Mouse (Mus musculus): Measurements from ENCODE around the gene Mfsd4b1. TPM values are rescaled to one million over a fixed set of nuclear protein-coding genes. Genes with fewer than 3 reads are reported as not detected.

The Mfsd4b1 gene
- polyA plus RNA-seq, 1 experiment: not detected

- Histone ChIP-seq H3K27ac (ENCODE audit: insufficient read depth, low read length) (no peak overlapping the region), H3K4me1 (ENCODE audit: control insufficient read depth, insufficient read depth, low read length) (no peaks in the 10 kb centered on the region), H3K27me3 (ENCODE audit: control insufficient read depth, insufficient read depth, low read length, poor library complexity, severe bottlenecking) (peaks cover 4% of the 10 kb centered on the region; the same call in 1 of the 2 replicates), H3K9ac (ENCODE audit: low read depth, poor library complexity, severe bottlenecking) (no peak overlapping the region), H3K4me3 (ENCODE audit: low read depth, low read length) (no peak overlapping the region), H3K9me3 (replicated peaks; ENCODE audit: control insufficient read depth, insufficient read depth, low read length, poor library complexity, severe bottlenecking) (no peaks in the 10 kb centered on the region), H3K36me3 (ENCODE audit: control insufficient read depth, insufficient read depth, low read length, poor library complexity, severe bottlenecking) (no peaks in the 10 kb centered on the region)
- TF ChIP-seq POLR2A (IDR thresholded peaks at IDR 0.05; ENCODE audit: insufficient read depth, low read length) (no peak), CTCF (IDR thresholded peaks at IDR 0.05; ENCODE audit: low read depth, low read length) (no peak), EP300 (IDR thresholded peaks at IDR 0.05; ENCODE audit: insufficient read depth, low read depth, low read length) (no peak)
Observed at GRCm38 (mm10) chr10:39956340-39956878, 68.7 kb downstream of the Mfsd4b1 start.

DNA sequence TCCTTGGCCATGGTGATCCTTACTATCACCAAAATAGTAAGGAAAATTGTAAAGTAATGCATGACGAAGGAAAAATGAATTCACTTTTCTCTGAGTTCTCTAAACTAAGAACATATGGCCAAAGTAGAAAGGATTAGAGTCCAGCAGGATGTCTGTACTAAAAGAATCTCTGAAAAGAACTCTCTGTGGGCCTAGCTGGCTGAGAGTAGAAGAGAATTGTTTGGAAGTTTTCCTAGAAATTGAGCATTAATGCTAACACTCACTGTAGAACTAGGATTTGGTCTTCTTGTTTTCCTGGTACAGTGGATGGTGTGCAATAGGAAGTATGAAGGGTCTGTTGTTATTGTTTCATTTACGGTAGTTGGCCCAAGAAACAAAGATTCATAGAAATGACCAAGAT, 69.9 kb downstream of the Mfsd4b1 start:
- no peak overlapping the region for H3K4me3 ChIP-seq (ENCODE audit: low read depth, low read length)
- TF ChIP-seq EP300 (IDR thresholded peaks at IDR 0.05; ENCODE audit: insufficient read depth, low read depth, low read length): no peak
- TF ChIP-seq POLR2A (IDR thresholded peaks at IDR 0.05; ENCODE audit: insufficient read depth, low read length): no peak
- TF ChIP-seq CTCF (IDR thresholded peaks at IDR 0.05; ENCODE audit: low read depth, low read length): no peak
- no peak overlapping the region for H3K9ac ChIP-seq (ENCODE audit: low read depth, poor library complexity, severe bottlenecking)
- H3K27ac ChIP-seq (ENCODE audit: insufficient read depth, low read length): no peak overlapping the region
- H3K9me3 ChIP-seq (replicated peaks; ENCODE audit: control insufficient read depth, insufficient read depth, low read length, poor library complexity, severe bottlenecking): no peaks in the 10 kb centered on the region
- H3K4me1 ChIP-seq (ENCODE audit: control insufficient read depth, insufficient read depth, low read length): no peaks in the 10 kb centered on the region
- peaks cover 4% of the 10 kb centered on the region; the same call in 1 of the 2 replicates for H3K27me3 ChIP-seq (ENCODE audit: control insufficient read depth, insufficient read depth, low read length, poor library complexity, severe bottlenecking)
- H3K36me3 ChIP-seq (ENCODE audit: control insufficient read depth, insufficient read depth, low read length, poor library complexity, severe bottlenecking): no peaks in the 10 kb centered on the region

Other genes starting within 250 kb of the Mfsd4b1 start
- gene Mfsd4b4, start 126.0 kb downstream of the Mfsd4b1 start, polyA plus RNA-seq (2011; ENCODE audit: insufficient read depth, insufficient read length, low read depth, missing spikeins): 5.7 and 5.9 TPM in 2 replicates
- gene Mfsd4b2, start 98.3 kb downstream of the Mfsd4b1 start, polyA plus RNA-seq (2011; ENCODE audit: insufficient read depth, insufficient read length, low read depth, missing spikeins): not detected in 2 replicates
- gene Mfsd4b3, start 65.1 kb downstream of the Mfsd4b1 start, polyA plus RNA-seq (2011; ENCODE audit: insufficient read depth, insufficient read length, low read depth, missing spikeins): 0.76 TPM in 1 of 2 replicates, not detected in the other
- gene Mfsd4b5, start 38.6 kb downstream of the Mfsd4b1 start, polyA plus RNA-seq (2011; ENCODE audit: insufficient read depth, insufficient read length, low read depth, missing spikeins): not detected in 2 replicates
- gene Slc16a10, start 117.0 kb upstream of the Mfsd4b1 start, polyA plus RNA-seq (2011; ENCODE audit: insufficient read depth, insufficient read length, low read depth, missing spikeins): 4.7 and 5.4 TPM in 2 replicates
- 141 and 154 TPM in 2 replicates for gene Rpf2, start 221.8 kb upstream of the Mfsd4b1 start, polyA plus RNA-seq (2011; ENCODE audit: insufficient read depth, insufficient read length, low read depth, missing spikeins)
- gene Gtf3c6, start 232.8 kb upstream of the Mfsd4b1 start, polyA plus RNA-seq (2011; ENCODE audit: insufficient read depth, insufficient read length, low read depth, missing spikeins): 42.3 and 44.7 TPM in 2 replicates

Measured in ES-Bruce4 (cell line).